Mouse (Mus musculus) forebrain, postnatal 0 days (tissue): ENCODE results near the gene Ndufs4. TPM values are rescaled to one million over a fixed set of nuclear protein-coding genes. Genes with fewer than 3 reads are reported as not detected.

ENCODE experiments used
- ATAC-seq: fragments of 200-750 bp; cut with Nextera tagmentation; 2 replicates; pipeline ENCODE4 v1.8.0; 2017; ENCODE audit warnings: mild to moderate bottlenecking, moderate library complexity
- DNase-seq: peaks from one replicate; pipeline ENCODE4 v3.0.0-alpha.2; 2015
- H3K27ac ChIP-seq: fragments of 300-500 bp; sonication (generic); 2 replicates; pipeline ENCODE4 v1.5.1; 2014; ENCODE audit warnings: low read depth, mild to moderate bottlenecking, antibody characterized with exemption, low read length, moderate library complexity, mixed read lengths
- H3K27me3 ChIP-seq: fragments of 300-500 bp; sonication (generic); 2 replicates; pipeline ENCODE4 v1.6.1; 2014; ENCODE audit warnings: mild to moderate bottlenecking, low read length, mixed read lengths; ENCODE audit not compliant: insufficient read depth
- H3K36me3 ChIP-seq: fragments of 300-500 bp; sonication (generic); 2 replicates; pipeline ENCODE4 v1.6.1; 2014; ENCODE audit warnings: mild to moderate bottlenecking, moderate library complexity; ENCODE audit not compliant: insufficient read depth
- H3K4me1 ChIP-seq: fragments of 300-500 bp; sonication (generic); 2 replicates; pipeline ENCODE4 v1.6.1; 2014; ENCODE audit warnings: antibody characterized with exemption; ENCODE audit not compliant: insufficient read depth
- H3K4me2 ChIP-seq: fragments of 300-500 bp; sonication (generic); 2 replicates; pipeline ENCODE4 v1.6.1; 2014; ENCODE audit warnings: low read depth, mild to moderate bottlenecking, moderate library complexity
- H3K4me3 ChIP-seq: fragments of 300-500 bp; sonication (generic); 2 replicates; pipeline ENCODE4 v1.5.1; 2014; ENCODE audit warnings: low read depth, low read length, mixed read lengths
- H3K9ac ChIP-seq: fragments of 300-500 bp; sonication (generic); 2 replicates; pipeline ENCODE4 v1.6.1; 2014; ENCODE audit warnings: mild to moderate bottlenecking
- H3K9me3 ChIP-seq: fragments of 300-500 bp; sonication (generic); 2 replicates; pipeline ENCODE4 v1.6.1; 2016; ENCODE audit warnings: low read length
- CTCF ChIP-seq: sonication (generic); IDR thresholded peaks from 2 replicates; pipeline ENCODE4 v1.5.1; 2016; ENCODE audit warnings: antibody characterized with exemption, control low read depth, low read depth
- WGBS: fragments of 180-500 bp; shearing (Covaris S2); extraction: QIAGEN DNeasy Blood & Tissue Kit; methylation state at CpG from one replicate; pipeline ENCODE4 v1.1.7; 2014; 5-methylcytosine and 5-hydroxymethylcytosine counted together
- polyA plus RNA-seq: library from polyadenylated mRNA; unstranded; fragments of >200 nt; fragmentation: Nextera tagmentation; extraction: Ambion mirVana; gene quantifications from 2 replicates; pipeline ENCODE4 v1.2.1, GENCODE M21; 2015
- total RNA-seq: library from RNA; depleted of rRNA; stranded (reverse); fragments of >200 nt; gene quantifications from 2 replicates; pipeline ENCODE4 v1.2.3, GENCODE M21; 2014; rRNA removed

The Ndufs4 gene
- total RNA-seq = 86.2 and 93.6 TPM in 2 replicates
- 397 and 489 TPM in 2 replicates for polyA plus RNA-seq

DNA sequence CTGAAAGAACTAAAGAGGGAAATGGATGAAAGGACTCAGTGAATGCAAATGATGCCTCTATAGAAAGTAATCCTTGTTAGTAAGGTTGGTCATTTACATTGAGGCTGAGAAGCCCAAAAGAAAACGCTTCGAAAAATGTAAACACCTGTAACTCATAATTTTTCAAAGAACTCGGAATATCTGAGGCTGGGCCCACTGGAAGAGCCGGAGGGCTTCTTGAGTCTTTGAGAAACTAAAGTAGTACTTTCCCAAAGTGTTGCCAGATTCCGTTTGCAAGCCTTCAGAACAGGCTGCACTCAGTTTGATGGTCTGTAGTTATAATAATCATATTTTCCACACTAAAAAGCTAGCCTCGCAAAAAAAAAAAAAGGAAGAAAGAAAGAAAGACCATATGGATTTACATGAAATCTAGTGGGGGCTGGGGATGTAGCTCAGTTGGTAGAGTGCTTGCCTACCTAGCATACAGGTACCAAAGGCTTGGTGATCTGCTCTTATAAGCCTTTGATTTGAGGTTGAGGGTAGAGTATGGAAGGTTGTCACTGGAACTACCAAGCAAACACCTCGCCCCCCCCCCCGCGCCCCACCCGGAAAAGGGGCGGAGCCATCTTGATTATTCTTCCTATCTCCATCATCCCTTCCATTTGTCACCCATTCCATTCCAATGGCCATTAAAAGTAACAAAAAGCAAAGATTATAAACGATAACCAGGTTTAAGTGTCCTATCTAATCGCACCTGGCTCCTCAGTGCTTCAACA is at the start of gene Ndufs4:
Gene Ndufs4 (minus strand): TSS at position 48 of the 755 bp plus-strand sequence.
- Histone ChIP-seq H3K27ac (peak within 1 kb of the TSS; percentile 90), H3K9ac (peak within 1 kb of the TSS; percentile 96), H3K27me3 (no peaks in the 10 kb centered on the region), H3K4me1 (peaks cover 6% of the 10 kb centered on the region; the same call in 1 of the 2 replicates), H3K36me3 (no peaks in the 10 kb centered on the region), H3K4me3 (peak within 1 kb of the TSS; percentile 96), H3K9me3 (no peaks in the 10 kb centered on the region), H3K4me2 (peak within 1 kb of the TSS; percentile 69)
- no peak for DNase-seq
- TF ChIP-seq CTCF = no peak
- 46% methylated on average over 13 of the region's 13 CpGs for WGBS
- ATAC-seq = 0 out of 2 replicates have a peak, but pooled peaks have one; percentile 1

DNA sequence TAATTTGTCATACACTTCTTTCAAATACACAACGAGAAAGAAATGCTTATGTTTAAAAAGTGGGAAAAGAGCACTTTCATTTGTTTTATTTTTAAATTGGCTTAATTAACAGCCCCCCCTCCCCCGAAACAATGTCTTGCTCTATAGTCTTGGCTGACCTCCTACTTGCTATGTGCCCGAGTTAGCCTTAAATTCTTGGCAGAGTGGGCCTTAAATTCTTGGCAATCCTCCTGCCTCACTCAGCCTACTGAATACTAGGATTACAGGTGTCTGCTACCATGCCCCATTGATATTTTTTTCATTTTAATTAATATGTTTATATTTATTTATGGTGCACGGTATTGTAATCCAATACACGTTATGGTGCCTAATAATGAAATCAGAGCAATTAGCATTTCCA is 44.4 kb upstream of the Ndufs4 start:
- Histone ChIP-seq H3K27ac (no peak overlapping the region), H3K9ac (no peak overlapping the region), H3K27me3 (no peaks in the 10 kb centered on the region), H3K9me3 (no peaks in the 10 kb centered on the region), H3K4me2 (no peak overlapping the region), H3K4me3 (no peak overlapping the region), H3K4me1 (no peaks in the 10 kb centered on the region), H3K36me3 (no peaks in the 10 kb centered on the region)
- no peak for TF ChIP-seq CTCF
- ATAC-seq (no peak), DNase-seq (no peak)
- WGBS = 43% methylated on average over 5 of the region's 5 CpGs

DNA sequence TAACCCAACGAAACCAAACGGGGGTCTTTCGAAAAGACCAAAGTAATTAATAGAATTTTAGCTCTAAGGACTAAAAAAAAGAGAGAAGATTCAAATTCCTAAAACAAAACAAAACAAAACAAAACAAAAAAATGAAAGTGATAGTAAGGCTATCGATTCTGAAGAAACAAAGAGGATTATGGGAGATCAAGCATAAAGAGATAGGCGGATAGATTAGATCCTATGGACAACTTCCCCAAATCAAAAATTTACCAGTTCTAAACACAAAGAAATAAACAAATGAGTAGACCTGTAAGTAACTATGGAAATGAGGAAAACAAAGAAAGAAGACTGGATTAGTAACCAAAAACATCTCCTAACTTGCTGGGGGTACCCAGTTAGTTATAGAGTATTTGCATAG is 37.2 kb upstream of the Ndufs4 start:
- Histone ChIP-seq H3K27ac (no peak overlapping the region), H3K36me3 (no peaks in the 10 kb centered on the region), H3K4me2 (no peak overlapping the region), H3K4me1 (no peaks in the 10 kb centered on the region), H3K27me3 (no peaks in the 10 kb centered on the region), H3K4me3 (no peak overlapping the region), H3K9me3 (no peaks in the 10 kb centered on the region), H3K9ac (no peak overlapping the region)
- ATAC-seq (no peak), DNase-seq (no peak)
- WGBS = 94% methylated on average over 5 of the region's 5 CpGs
- no peak for TF ChIP-seq CTCF

DNA sequence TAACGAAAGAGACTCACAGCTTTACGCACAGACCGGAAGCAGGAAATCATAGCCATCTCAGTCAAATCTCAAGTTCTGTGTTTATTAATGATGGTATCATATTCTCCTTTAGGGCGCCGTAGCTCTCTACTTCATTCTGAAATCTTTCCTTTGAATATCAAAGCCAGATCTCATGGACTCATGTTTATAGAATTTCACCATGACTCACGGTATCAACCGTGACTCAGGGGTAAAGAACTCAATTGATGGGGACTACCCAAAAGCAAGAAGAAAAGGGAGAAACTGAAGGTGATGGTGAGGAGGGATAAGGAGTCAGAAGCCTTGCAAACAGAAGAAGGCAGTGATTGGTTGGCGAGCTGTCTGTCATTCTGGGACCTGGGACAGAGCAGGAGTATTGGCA is 32.2 kb upstream of the Ndufs4 start:
- H3K27me3 ChIP-seq = no peaks in the 10 kb centered on the region
- DNase-seq (no peak), ATAC-seq (no peak)
- H3K4me1 ChIP-seq = no peaks in the 10 kb centered on the region
- no peak overlapping the region for H3K9ac ChIP-seq
- H3K36me3 ChIP-seq = no peaks in the 10 kb centered on the region
- no peak for TF ChIP-seq CTCF
- no peak overlapping the region for H3K27ac ChIP-seq
- no peaks in the 10 kb centered on the region for H3K9me3 ChIP-seq
- H3K4me2 ChIP-seq = no peak overlapping the region
- WGBS = 88% methylated on average over 8 of the region's 8 CpGs
- no peak overlapping the region for H3K4me3 ChIP-seq

DNA sequence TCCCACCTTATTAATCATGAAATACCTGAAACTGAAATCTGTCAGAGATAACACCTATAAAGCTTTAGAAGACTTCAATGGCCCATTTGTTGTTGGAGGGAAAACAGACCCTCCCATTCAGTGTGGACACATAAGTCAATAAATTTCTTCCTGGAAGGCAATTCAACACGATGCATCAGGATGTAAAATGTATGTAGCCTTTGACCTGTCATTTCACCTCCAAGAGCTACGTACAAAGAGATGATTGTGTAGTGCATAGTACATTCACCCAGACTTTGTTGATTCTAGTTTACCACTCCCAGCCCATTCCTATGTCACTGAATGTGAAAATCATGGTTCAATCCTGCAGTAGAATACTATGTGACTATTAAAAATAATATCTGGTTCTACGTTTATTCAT is 31.3 kb upstream of the Ndufs4 start:
- DNase-seq (no peak), ATAC-seq (no peak)
- 83% methylated on average over 3 of the region's 3 CpGs for WGBS
- Histone ChIP-seq H3K9ac (no peak overlapping the region), H3K27me3 (no peaks in the 10 kb centered on the region), H3K27ac (no peak overlapping the region), H3K4me3 (no peak overlapping the region), H3K4me1 (no peaks in the 10 kb centered on the region), H3K36me3 (no peaks in the 10 kb centered on the region), H3K9me3 (no peaks in the 10 kb centered on the region), H3K4me2 (no peak overlapping the region)
- TF ChIP-seq CTCF = no peak

DNA sequence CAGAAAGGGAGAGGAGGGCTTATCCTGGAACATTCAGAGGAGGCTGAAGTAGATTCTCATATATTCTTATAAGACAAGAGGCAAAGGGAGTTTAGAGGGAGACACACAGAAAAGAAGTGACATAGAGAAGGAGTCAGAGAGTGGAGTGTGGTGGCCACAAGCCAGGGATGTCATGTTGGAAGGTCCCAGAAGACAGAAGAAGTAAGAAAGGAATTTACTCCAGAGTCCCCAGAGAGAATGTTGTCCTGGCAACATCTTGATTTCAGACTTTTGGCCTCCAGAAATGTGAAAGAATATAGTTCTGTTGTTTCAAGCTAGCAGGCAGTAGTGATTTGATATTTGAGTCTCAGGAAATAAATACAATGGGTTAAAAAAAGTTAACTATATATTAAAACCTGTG is 24.3 kb upstream of the Ndufs4 start:
- DNase-seq = no peak
- no peak for TF ChIP-seq CTCF
- no peak overlapping the region for H3K4me3 ChIP-seq

DNA sequence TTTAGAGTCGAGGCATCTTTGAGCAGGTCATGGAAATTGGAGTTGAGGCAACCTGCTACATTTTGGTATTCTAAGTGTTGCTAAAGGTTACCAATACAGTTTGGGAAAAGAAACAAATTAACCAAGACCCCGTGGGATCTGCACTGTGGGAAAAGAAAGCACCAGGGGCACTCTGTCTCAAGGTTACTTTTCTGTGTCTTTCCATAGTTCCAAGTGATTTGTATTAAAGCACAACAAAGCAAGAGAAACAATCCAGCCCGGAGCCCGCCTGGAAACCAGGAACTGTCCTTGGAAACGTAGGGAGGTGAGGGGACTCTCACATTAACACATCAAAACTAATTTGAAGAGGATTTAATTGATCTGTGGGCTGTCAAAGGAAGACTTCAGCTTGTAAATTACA is 18.8 kb upstream of the Ndufs4 start:
- no peaks in the 10 kb centered on the region for H3K4me1 ChIP-seq
- WGBS = 4% methylated on average over 5 of the region's 5 CpGs
- no peak overlapping the region for H3K4me2 ChIP-seq
- ATAC-seq = no peak
- TF ChIP-seq CTCF = no peak
- no peak for DNase-seq
- H3K4me3 ChIP-seq = no peak overlapping the region
- H3K9me3 ChIP-seq = no peaks in the 10 kb centered on the region
- H3K27ac ChIP-seq = no peak overlapping the region
- H3K27me3 ChIP-seq = no peaks in the 10 kb centered on the region
- no peaks in the 10 kb centered on the region for H3K36me3 ChIP-seq
- H3K9ac ChIP-seq = no peak overlapping the region

More for the DNA sequence above, 24.3 kb upstream of the Ndufs4 start:
- Histone ChIP-seq H3K4me1 (no peaks in the 10 kb centered on the region), H3K4me2 (no peak overlapping the region), H3K9me3 (no peaks in the 10 kb centered on the region), H3K36me3 (no peaks in the 10 kb centered on the region), H3K27me3 (no peaks in the 10 kb centered on the region), H3K9ac (no peak overlapping the region), H3K27ac (no peak overlapping the region)
- no peak for ATAC-seq
